Mouse (Mus musculus) cerebellum, adult (tissue): ENCODE data around the gene Brd4.

Source experiments
- ATAC-seq: cut with Nextera tagmentation; 2 replicates; pipeline ENCODE4 v1.9.2; 2017; ENCODE audit warnings: mild to moderate bottlenecking, moderate library complexity, mixed read lengths; ENCODE audit not compliant: insufficient number of reproducible peaks, low FRiP score, low TSS enrichment

Gene Brd4

GRCm38 (mm10) chr17:32179621-32180491 lies 104.7 kb downstream of the Brd4 start:
- ATAC-seq: no peak

GRCm38 (mm10) chr17:32176919-32177318 lies 107.6 kb downstream of the Brd4 start:
- no peak for ATAC-seq

- no peak for ATAC-seq
Measured at GRCm38 (mm10) chr17:32173166-32173565, 111.4 kb downstream of the Brd4 start.

- no peak for ATAC-seq
Measured at GRCm38 (mm10) chr17:32172485-32172884, 112.0 kb downstream of the Brd4 start.

- no peak for ATAC-seq
Measured at GRCm38 (mm10) chr17:32169518-32170225, 114.8 kb downstream of the Brd4 start.

GRCm38 (mm10) chr17:32166687-32167086 lies 117.8 kb downstream of the Brd4 start, which contains the start of gene Notch3:
TSS of gene Notch3 (minus strand) at chr17:32166852.
- ATAC-seq: no peak

- ATAC-seq: no peak
Measured at GRCm38 (mm10) chr17:32165803-32166595, 118.5 kb downstream of the Brd4 start.

GRCm38 (mm10) chr17:32165266-32165802 lies 119.2 kb downstream of the Brd4 start:
- no peak for ATAC-seq

GRCm38 (mm10) chr17:32164780-32165179 lies 119.7 kb downstream of the Brd4 start:
- no peak for ATAC-seq

GRCm38 (mm10) chr17:32163910-32164650 lies 120.4 kb downstream of the Brd4 start:
- no peak for ATAC-seq

GRCm38 (mm10) chr17:32162112-32162850 lies 122.2 kb downstream of the Brd4 start:
- peak; percentile 49; the same call in 1 of the 2 replicates for ATAC-seq

GRCm38 (mm10) chr17:32160882-32161281 lies 123.6 kb downstream of the Brd4 start:
- no peak for ATAC-seq

GRCm38 (mm10) chr17:32158841-32159240 lies 125.7 kb downstream of the Brd4 start:
- no peak for ATAC-seq

GRCm38 (mm10) chr17:32146718-32147117 lies 137.8 kb downstream of the Brd4 start:
- no peak for ATAC-seq
